Mouse (Mus musculus): Measurements from ENCODE around the gene Rps15. TPM values are rescaled to one million over a fixed set of nuclear protein-coding genes. Genes with fewer than 3 reads are reported as not detected.

Gene Rps15
- polyA plus RNA-seq, 1 experiment from 2014 or later, result 601 TPM

GRCm38 (mm10) chr10:80253551-80253950 is 38.7 kb upstream of the Rps15 start:
- Histone ChIP-seq H3K4me3 (no peak overlapping the region), H3K9ac (no peak overlapping the region), H3K27ac (replicated peaks) (no peak overlapping the region), H3K4me2 (no peak overlapping the region), H3K4me1 (replicated peaks) (peaks cover 28% of the 10 kb centered on the region), H3K36me3 (peaks cover 56% of the 10 kb centered on the region), H3K27me3 (no peaks in the 10 kb centered on the region), H3K9me3 (no peaks in the 10 kb centered on the region)
- no peak for ATAC-seq (ENCODE audit: low read depth)
- WGBS, result 92% methylated on average over 6 of the region's 6 CpGs

DNA sequence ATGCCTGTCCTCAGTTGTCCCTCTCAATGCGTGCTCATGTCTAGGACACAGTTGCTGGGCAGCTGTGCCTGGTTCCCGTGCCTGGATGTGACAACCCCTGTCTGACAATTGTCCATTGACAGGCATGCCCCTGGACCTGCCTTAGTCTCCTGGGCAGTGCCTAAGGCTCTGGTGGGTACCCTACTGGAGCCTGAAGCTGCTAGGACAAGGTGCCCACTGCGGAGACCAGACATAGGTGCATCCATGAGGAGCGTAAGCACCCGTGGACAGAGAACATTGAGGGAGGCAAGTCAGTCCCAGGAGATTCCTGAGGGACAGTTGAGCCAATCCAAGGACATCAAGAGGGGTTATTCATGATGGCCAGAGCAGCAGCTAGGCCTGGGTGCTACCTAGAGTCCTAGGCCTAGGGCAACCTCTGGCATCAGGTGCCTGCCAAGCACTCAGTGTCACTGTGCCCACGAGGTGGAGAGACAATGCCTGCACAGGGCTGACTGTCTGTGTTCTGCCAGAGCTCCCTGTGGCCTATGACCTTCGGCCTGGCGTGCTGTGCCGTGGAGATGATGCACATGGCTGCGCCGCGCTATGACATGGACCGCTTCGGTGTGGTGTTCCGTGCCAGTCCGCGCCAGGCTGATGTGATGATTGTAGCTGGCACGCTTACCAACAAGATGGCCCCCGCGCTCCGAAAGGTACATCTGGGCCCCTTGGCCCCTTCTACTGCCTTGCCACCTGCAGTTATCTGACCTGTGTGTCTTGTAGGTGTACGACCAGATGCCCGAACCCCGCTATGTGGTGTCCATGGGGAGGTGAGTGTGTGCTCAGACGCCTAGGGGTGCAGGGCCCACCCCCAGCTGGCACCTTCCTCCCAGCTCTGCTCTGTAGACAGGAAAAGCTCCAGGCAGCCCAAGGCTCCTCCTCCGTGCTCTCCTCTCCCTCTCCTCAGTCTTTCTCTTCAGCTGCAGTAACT is 37.6 kb upstream of the Rps15 start:
- H3K4me3 ChIP-seq, result no peak overlapping the region
- no peak overlapping the region for H3K9ac ChIP-seq
- WGBS, result 96% methylated on average over 26 of the region's 26 CpGs
- no peaks in the 10 kb centered on the region for H3K27me3 ChIP-seq
- H3K4me1 ChIP-seq (replicated peaks), result peaks cover 38% of the 10 kb centered on the region
- H3K4me2 ChIP-seq, result no peak overlapping the region
- H3K9me3 ChIP-seq, result no peaks in the 10 kb centered on the region
- H3K27ac ChIP-seq (replicated peaks), result no peak overlapping the region
- ATAC-seq (ENCODE audit: low read depth), result no peak
- H3K36me3 ChIP-seq, result peaks cover 65% of the 10 kb centered on the region

DNA sequence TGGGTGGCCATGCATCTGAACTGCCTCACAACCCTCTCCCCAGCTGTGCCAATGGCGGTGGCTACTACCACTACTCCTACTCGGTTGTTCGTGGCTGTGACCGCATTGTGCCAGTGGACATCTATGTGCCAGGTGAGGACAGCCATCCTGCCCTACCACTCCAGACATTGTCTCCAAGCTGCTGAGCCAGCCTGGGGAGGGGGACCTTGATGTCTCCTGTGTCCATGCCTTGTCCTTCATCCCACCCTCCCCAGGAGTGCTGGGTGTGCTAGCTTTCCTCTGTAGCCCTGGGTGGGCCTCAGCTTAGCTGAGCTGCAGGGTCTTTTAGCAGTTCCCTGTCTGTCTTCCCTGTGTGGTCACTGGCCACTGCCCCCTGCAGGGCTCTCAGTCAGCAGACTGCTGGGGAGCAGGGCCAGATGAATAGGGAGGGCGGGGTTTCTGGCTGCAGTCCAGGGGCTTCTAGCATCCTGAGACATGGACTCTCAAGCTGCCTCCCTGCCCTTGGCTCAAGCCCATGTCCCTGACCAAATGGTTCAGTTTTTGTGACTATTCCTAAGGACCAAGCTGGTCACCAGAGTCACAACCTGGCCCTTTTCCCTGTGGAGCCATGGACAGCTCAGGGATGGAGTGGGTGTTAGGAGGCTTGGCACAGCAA is 36.2 kb upstream of the Rps15 start:
- Histone ChIP-seq H3K36me3 (peaks cover 65% of the 10 kb centered on the region), H3K9me3 (no peaks in the 10 kb centered on the region), H3K4me2 (no peak overlapping the region), H3K27ac (replicated peaks) (no peak overlapping the region), H3K4me3 (no peak overlapping the region), H3K9ac (peak overlapping the region; percentile 3; the same call in 1 of the 2 replicates), H3K27me3 (no peaks in the 10 kb centered on the region), H3K4me1 (replicated peaks) (peaks cover 36% of the 10 kb centered on the region)
- no peak for ATAC-seq (ENCODE audit: low read depth)
- 92% methylated on average over 5 of the region's 5 CpGs for WGBS

DNA sequence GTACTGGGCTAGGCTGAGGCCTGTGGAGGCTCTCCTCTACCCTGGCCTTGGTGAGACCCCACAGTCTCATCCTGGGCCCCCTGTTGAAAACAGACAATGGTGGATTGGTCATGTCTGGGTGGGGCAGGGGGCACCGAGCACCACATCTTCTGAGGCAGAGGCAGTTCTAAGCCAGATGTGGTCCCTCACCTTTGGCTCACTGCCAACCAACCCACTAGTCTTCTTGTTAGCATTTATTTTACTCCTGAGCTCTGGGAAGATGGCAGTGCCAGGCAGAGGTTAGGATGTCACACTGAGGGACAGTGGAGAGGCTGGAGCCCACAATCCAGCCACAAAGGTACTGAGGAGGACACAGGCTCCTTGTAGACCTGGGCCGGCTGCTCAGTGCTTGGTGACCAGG is 34.3 kb upstream of the Rps15 start:
- peaks cover 62% of the 10 kb centered on the region for H3K36me3 ChIP-seq

DNA sequence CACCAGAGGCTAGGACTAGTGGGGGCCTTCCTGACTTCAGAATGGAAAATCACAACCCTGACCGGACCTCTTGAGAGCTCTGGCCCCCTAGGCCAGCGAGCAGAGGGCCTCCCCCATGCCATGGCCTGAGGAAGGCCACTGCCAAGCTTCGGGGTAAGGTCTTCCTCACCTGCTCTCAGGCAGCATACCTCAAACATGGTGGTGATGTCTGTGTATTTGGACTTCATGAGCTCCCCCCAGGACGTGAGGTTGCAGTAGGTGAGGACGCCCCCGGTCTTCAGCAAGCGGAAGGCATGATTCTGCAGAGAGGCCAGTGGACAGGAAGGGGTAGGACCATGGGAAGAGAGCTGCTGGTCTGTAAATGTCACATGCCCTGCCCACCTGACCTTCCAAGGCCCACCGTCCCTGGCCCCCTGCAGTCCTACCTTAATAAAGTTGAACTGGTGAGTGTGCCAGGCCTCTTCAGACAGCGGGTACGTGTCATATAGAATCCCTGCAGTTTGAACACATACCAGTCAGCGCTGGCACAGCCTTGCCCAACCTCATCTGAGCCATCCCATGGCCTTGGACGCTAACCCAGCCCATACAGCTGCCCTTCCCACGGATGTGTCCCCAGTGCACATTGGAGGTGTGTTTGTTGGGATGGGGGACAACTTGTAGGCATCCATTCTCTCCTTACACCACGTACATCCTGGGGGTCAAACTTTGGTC is 33.3 kb upstream of the Rps15 start:
- ATAC-seq (ENCODE audit: low read depth), result no peak
- H3K4me2 ChIP-seq, result peak overlapping the region; percentile 82
- peaks cover 52% of the 10 kb centered on the region for H3K36me3 ChIP-seq
- H3K9ac ChIP-seq, result peak overlapping the region; percentile 71; the same call in 1 of the 2 replicates
- no peaks in the 10 kb centered on the region for H3K27me3 ChIP-seq
- H3K27ac ChIP-seq (replicated peaks), result no peak overlapping the region
- H3K9me3 ChIP-seq, result no peaks in the 10 kb centered on the region
- no peak overlapping the region for H3K4me3 ChIP-seq
- H3K4me1 ChIP-seq (replicated peaks), result peaks cover 46% of the 10 kb centered on the region
- 94% methylated on average over 14 of the region's 14 CpGs for WGBS

More for the DNA sequence above, 34.3 kb upstream of the Rps15 start:
- Histone ChIP-seq H3K9me3 (no peaks in the 10 kb centered on the region), H3K27ac (replicated peaks) (no peak overlapping the region), H3K4me1 (replicated peaks) (peaks cover 46% of the 10 kb centered on the region), H3K4me3 (no peak overlapping the region), H3K4me2 (no peak overlapping the region), H3K9ac (no peak overlapping the region), H3K27me3 (no peaks in the 10 kb centered on the region)
- WGBS, result 89% methylated on average over 2 of the region's 2 CpGs
- ATAC-seq (ENCODE audit: low read depth), result no peak

DNA sequence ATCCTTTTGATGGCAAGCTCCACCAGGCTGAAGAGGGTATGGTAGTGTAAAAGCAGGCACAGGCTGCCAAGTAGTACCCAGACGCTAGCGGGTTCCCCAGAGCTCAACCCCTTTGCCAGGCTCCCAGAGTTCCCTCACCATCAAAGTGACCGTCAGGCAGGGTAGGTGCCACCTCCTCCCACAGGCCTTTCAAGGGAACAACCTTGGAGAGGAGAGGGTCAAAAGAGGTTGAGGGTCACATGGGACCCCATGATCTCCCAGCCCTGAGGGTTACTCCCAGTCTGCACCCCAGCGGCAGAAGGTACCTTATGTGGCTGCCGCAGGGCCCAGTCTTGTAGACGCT is 32.8 kb upstream of the Rps15 start:
- H3K4me1 ChIP-seq (replicated peaks), result peaks cover 50% of the 10 kb centered on the region
- no peak for ATAC-seq (ENCODE audit: low read depth)
- peak overlapping the region; percentile 48 for H3K4me3 ChIP-seq
- peak overlapping the region; percentile 71 for H3K9ac ChIP-seq
- peak overlapping the region; percentile 91 for H3K27ac ChIP-seq (replicated peaks)
- no peaks in the 10 kb centered on the region for H3K27me3 ChIP-seq
- H3K9me3 ChIP-seq, result no peaks in the 10 kb centered on the region
- H3K36me3 ChIP-seq, result peaks cover 47% of the 10 kb centered on the region
- 75% methylated on average over 6 of the region's 6 CpGs for WGBS
- H3K4me2 ChIP-seq, result peak overlapping the region; percentile 82

DNA sequence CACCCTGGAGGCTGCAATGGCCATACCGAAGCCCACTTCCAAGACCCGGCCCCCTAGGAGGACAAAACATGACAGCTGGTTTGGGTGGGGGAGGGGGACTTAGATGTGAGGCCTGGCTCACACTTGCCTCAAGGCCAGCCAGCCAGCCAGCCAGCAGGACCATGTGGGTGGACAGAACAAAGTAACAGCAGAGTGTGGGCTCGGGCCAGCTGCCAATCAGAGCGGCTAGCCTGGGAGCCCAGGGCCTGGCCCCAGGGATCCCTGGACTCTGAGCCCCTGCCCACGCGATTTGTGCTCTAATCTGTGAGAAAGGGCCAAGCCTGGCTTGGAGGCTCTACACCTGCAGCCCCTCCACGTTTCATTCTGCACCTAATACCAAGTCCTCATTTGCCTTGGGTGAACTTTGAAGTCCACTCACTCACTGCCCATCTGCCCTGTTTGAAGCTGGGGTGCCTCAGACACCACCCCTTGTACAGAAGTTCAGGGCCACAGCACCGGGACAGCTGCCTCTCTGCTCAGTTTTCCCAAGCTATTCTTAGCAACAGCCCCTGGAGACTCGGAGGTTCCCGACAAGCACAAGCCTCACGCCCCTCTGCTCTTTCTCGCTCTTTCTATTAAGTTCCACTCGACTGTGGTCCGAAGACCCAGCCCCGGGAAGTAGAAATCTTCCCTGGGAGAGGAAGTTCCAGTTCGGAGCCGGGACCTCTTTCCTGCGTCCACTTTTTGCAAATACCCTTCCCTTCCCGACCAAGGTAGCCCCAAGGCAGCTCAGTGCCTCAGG is 32.2 kb upstream of the Rps15 start:
- H3K9ac ChIP-seq, result peak overlapping the region; percentile 71
- H3K4me2 ChIP-seq, result peak overlapping the region; percentile 82
- H3K4me1 ChIP-seq (replicated peaks), result peaks cover 50% of the 10 kb centered on the region
- peak overlapping the region; percentile 48 for H3K4me3 ChIP-seq
- peaks cover 41% of the 10 kb centered on the region for H3K36me3 ChIP-seq
- WGBS, result 5% methylated on average over 19 of the region's 19 CpGs
- no peak for ATAC-seq (ENCODE audit: low read depth)
- H3K27ac ChIP-seq (replicated peaks), result peak overlapping the region; percentile 91
- no peaks in the 10 kb centered on the region for H3K27me3 ChIP-seq
- H3K9me3 ChIP-seq, result no peaks in the 10 kb centered on the region

GRCm38 (mm10) chr10:80260642-80261584 is 31.3 kb upstream of the Rps15 start, which contains the start of the genes Gamt and Dazap1:
Gene Gamt, minus strand, starts transcription at chr10:80261012.
Gene Dazap1, plus strand, starts transcription at chr10:80261486.
- WGBS, result under 1% methylated on average over 49 of the region's 49 CpGs
- H3K27me3 ChIP-seq, result no peaks in the 10 kb centered on the region
- H3K9ac ChIP-seq, result peak within 1 kb of the TSS; percentile 71
- peak within 1 kb of the TSS; percentile 48 for H3K4me3 ChIP-seq
- peak; percentile 81 for ATAC-seq (ENCODE audit: low read depth)
- H3K27ac ChIP-seq (replicated peaks), result peak within 1 kb of the TSS; percentile 91
- H3K36me3 ChIP-seq, result peaks cover 32% of the 10 kb centered on the region
- H3K4me2 ChIP-seq, result peak within 1 kb of the TSS; percentile 82
- H3K9me3 ChIP-seq, result no peaks in the 10 kb centered on the region
- H3K4me1 ChIP-seq (replicated peaks), result peaks cover 55% of the 10 kb centered on the region

DNA sequence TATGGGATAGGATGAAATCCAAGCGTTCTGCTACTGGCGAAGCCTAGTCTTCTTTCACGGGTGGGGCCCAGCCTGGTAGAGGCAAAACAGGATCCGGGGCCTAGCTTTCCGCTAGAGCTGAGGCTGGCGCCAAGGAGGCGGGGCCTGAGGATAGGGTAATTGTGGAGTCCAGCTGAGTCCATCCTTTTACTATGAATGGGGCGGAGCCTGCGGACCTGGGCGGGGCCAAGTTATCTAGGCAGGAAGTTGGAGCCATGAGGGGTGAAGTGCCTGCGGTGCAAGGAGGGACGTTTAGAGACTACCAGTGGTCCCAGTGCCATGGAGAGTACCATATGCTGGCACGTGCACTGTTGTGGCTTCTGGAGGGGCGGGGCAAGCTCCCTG is 30.7 kb upstream of the Rps15 start:
- H3K4me3 ChIP-seq, result peak overlapping the region; percentile 48
- WGBS, result 1% methylated on average over 14 of the region's 14 CpGs
- H3K27ac ChIP-seq (replicated peaks), result peak overlapping the region; percentile 91
- peak; percentile 30; the same call in 1 of the 2 replicates for ATAC-seq (ENCODE audit: low read depth)
- no peaks in the 10 kb centered on the region for H3K27me3 ChIP-seq
- peaks cover 26% of the 10 kb centered on the region for H3K36me3 ChIP-seq
- peaks cover 55% of the 10 kb centered on the region for H3K4me1 ChIP-seq (replicated peaks)
- H3K9me3 ChIP-seq, result no peaks in the 10 kb centered on the region
- H3K9ac ChIP-seq, result peak overlapping the region; percentile 71
- peak overlapping the region; percentile 82 for H3K4me2 ChIP-seq

GRCm38 (mm10) chr10:80262169-80262568 is 30.1 kb upstream of the Rps15 start:
- Histone ChIP-seq H3K27me3 (no peaks in the 10 kb centered on the region), H3K4me2 (peak overlapping the region; percentile 82), H3K9me3 (no peaks in the 10 kb centered on the region), H3K27ac (replicated peaks) (peak overlapping the region; percentile 91), H3K36me3 (peaks cover 20% of the 10 kb centered on the region), H3K9ac (peak overlapping the region; percentile 3; the same call in 1 of the 2 replicates), H3K4me3 (no peak overlapping the region), H3K4me1 (replicated peaks) (peaks cover 61% of the 10 kb centered on the region)
- WGBS, result 78% methylated on average over 12 of the region's 12 CpGs
- ATAC-seq (ENCODE audit: low read depth), result no peak
